Mouse (Mus musculus) embryonic facial prominence, embryonic 15.5 days (tissue): ENCODE results near the gene Tub. TPM values are rescaled to one million over a fixed set of nuclear protein-coding genes. Genes with fewer than 3 reads are reported as not detected.

Experiments used
- ATAC-seq: fragments of 200-750 bp; cut with Nextera tagmentation; 2 replicates; pipeline ENCODE4 v1.8.0; 2017; ENCODE audit warnings: low read depth, moderate TSS enrichment; ENCODE audit not compliant: insufficient number of reproducible peaks, low FRiP score, low TSS enrichment
- H3K27ac ChIP-seq: fragments of 300-500 bp; sonication (generic); replicated peaks from 2 replicates; pipeline ENCODE4 v1.5.1; 2015; ENCODE audit warnings: mild to moderate bottlenecking, inconsistent platforms
- H3K27me3 ChIP-seq: fragments of 300-500 bp; sonication (generic); 2 replicates; pipeline ENCODE4 v1.6.1; 2015; ENCODE audit warnings: inconsistent platforms
- H3K36me3 ChIP-seq: fragments of 300-500 bp; sonication (generic); 2 replicates; pipeline ENCODE4 v1.6.1; 2015; ENCODE audit warnings: mild to moderate bottlenecking, inconsistent platforms
- H3K4me1 ChIP-seq: fragments of 300-500 bp; sonication (generic); 2 replicates; pipeline ENCODE4 v1.6.1; 2015; ENCODE audit warnings: inconsistent platforms
- H3K4me2 ChIP-seq: fragments of 300-500 bp; sonication (generic); replicated peaks from 2 replicates; pipeline ENCODE4 v1.6.1; 2015; ENCODE audit warnings: mild to moderate bottlenecking, inconsistent platforms
- H3K4me3 ChIP-seq: fragments of 300-500 bp; sonication (generic); replicated peaks from 2 replicates; pipeline ENCODE4 v1.5.1; 2015; ENCODE audit warnings: mild to moderate bottlenecking, inconsistent platforms
- H3K9ac ChIP-seq: fragments of 300-500 bp; sonication (generic); 2 replicates; pipeline ENCODE4 v1.6.1; 2015; ENCODE audit warnings: inconsistent platforms
- H3K9me3 ChIP-seq: fragments of 300-500 bp; sonication (generic); replicated peaks from 2 replicates; pipeline ENCODE4 v1.6.1; 2016; ENCODE audit warnings: inconsistent platforms
- WGBS: fragments of 180-500 bp; shearing (Covaris S2); methylation state at CpG from one replicate; pipeline ENCODE4 v1.1.7; 2015; 5-methylcytosine and 5-hydroxymethylcytosine counted together
- polyA plus RNA-seq: library from polyadenylated mRNA; unstranded; fragments of >200 nt; fragmentation: Nextera tagmentation; extraction: Ambion mirVana; gene quantifications from 2 replicates; pipeline ENCODE4 v1.2.1, GENCODE M21; 2015

The Tub gene
- polyA plus RNA-seq = 4.1 and 4.2 TPM in 2 replicates

- 0 out of 2 replicates have a peak, but pooled peaks have one; percentile 39 for ATAC-seq
- Histone ChIP-seq H3K36me3 (peaks cover 5% of the 10 kb centered on the region; the same call in 1 of the 2 replicates), H3K4me3 (peak within 1 kb of the TSS; percentile 50), H3K27ac (no peak within 1 kb of the TSS), H3K4me1 (peaks cover 13% of the 10 kb centered on the region), H3K9me3 (no peaks in the 10 kb centered on the region), H3K4me2 (peak within 1 kb of the TSS; percentile 96), H3K27me3 (peaks cover 42% of the 10 kb centered on the region), H3K9ac (peak within 1 kb of the TSS; percentile 7)
- under 1% methylated on average over 44 of the region's 44 CpGs for WGBS
Measured at GRCm38 (mm10) chr7:108950312-108950761, at the start of gene Tub. Tub (plus strand) TSS chr7:108950338.

GRCm38 (mm10) chr7:108903969-108904368 is 46.2 kb upstream of the Tub start:
- 75% methylated on average over 2 of the region's 2 CpGs for WGBS

GRCm38 (mm10) chr7:108927043-108927442 is 23.1 kb upstream of the Tub start:
- 61% methylated on average over 4 of the region's 4 CpGs for WGBS
- H3K27ac ChIP-seq = no peak overlapping the region
- no peak overlapping the region for H3K9ac ChIP-seq
- no peaks in the 10 kb centered on the region for H3K36me3 ChIP-seq
- no peak overlapping the region for H3K4me3 ChIP-seq
- no peaks in the 10 kb centered on the region for H3K27me3 ChIP-seq
- no peaks in the 10 kb centered on the region for H3K9me3 ChIP-seq
- ATAC-seq = no peak
- H3K4me2 ChIP-seq = no peak overlapping the region
- no peaks in the 10 kb centered on the region for H3K4me1 ChIP-seq

More at GRCm38 (mm10) chr7:108903969-108904368, 46.2 kb upstream of the Tub start:
- Histone ChIP-seq H3K9ac (no peak overlapping the region), H3K4me2 (no peak overlapping the region), H3K9me3 (no peaks in the 10 kb centered on the region), H3K36me3 (no peaks in the 10 kb centered on the region), H3K4me3 (no peak overlapping the region), H3K4me1 (no peaks in the 10 kb centered on the region), H3K27ac (no peak overlapping the region), H3K27me3 (no peaks in the 10 kb centered on the region)
- no peak for ATAC-seq

- 64% methylated on average over 11 of the region's 11 CpGs for WGBS
- no peak for ATAC-seq
- no peaks in the 10 kb centered on the region for H3K4me1 ChIP-seq
- H3K9me3 ChIP-seq = no peaks in the 10 kb centered on the region
- H3K36me3 ChIP-seq = no peaks in the 10 kb centered on the region
- no peak overlapping the region for H3K9ac ChIP-seq
- H3K27me3 ChIP-seq = no peaks in the 10 kb centered on the region
- no peak overlapping the region for H3K27ac ChIP-seq
- no peak overlapping the region for H3K4me2 ChIP-seq
- H3K4me3 ChIP-seq = no peak overlapping the region
Measured at GRCm38 (mm10) chr7:108928280-108929188, 21.6 kb upstream of the Tub start.

- no peak within 1 kb of the TSS for H3K4me3 ChIP-seq
- ATAC-seq = no peak
- H3K27ac ChIP-seq = no peak within 1 kb of the TSS
- no peaks in the 10 kb centered on the region for H3K9me3 ChIP-seq
- H3K9ac ChIP-seq = no peak within 1 kb of the TSS
- no peaks in the 10 kb centered on the region for H3K27me3 ChIP-seq
- 0 out of 2 replicates have a peak, but pooled peaks cover under 1% of the 10 kb centered on the region for H3K4me1 ChIP-seq
- H3K36me3 ChIP-seq = no peaks in the 10 kb centered on the region
- H3K4me2 ChIP-seq = no peak within 1 kb of the TSS
- 70% methylated on average over 6 of the region's 6 CpGs for WGBS
Measured at GRCm38 (mm10) chr7:108929726-108930393, 20.3 kb upstream of the Tub start, which contains the start of gene Nlrp10. Nlrp10 (minus strand) TSS chr7:108930178.

- Histone ChIP-seq H3K4me2 (peak within 1 kb of the TSS; percentile 79), H3K4me1 (peaks cover 11% of the 10 kb centered on the region), H3K27ac (peak within 1 kb of the TSS; percentile 65), H3K36me3 (peaks cover 25% of the 10 kb centered on the region), H3K27me3 (no peaks in the 10 kb centered on the region), H3K4me3 (peak within 1 kb of the TSS; percentile 97), H3K9ac (peak within 1 kb of the TSS; percentile 90), H3K9me3 (no peaks in the 10 kb centered on the region)
- peak; percentile 97 for ATAC-seq
- 2% methylated on average over 50 of the region's 50 CpGs for WGBS
Measured at GRCm38 (mm10) chr7:108933794-108934731, 16.1 kb upstream of the Tub start, which contains the start of gene Eif3f. Eif3f (plus strand) TSS chr7:108934417.

- no peak for ATAC-seq
- Histone ChIP-seq H3K9ac (peak overlapping the region; percentile 90), H3K27me3 (no peaks in the 10 kb centered on the region), H3K4me1 (peaks cover 11% of the 10 kb centered on the region), H3K27ac (peak overlapping the region; percentile 65), H3K9me3 (no peaks in the 10 kb centered on the region), H3K4me2 (peak overlapping the region; percentile 79), H3K36me3 (peaks cover 32% of the 10 kb centered on the region), H3K4me3 (peak overlapping the region; percentile 97)
- 1% methylated on average over 8 of the region's 8 CpGs for WGBS
Measured at GRCm38 (mm10) chr7:108934836-108935235, 15.3 kb upstream of the Tub start.

- peak overlapping the region; percentile 79 for H3K4me2 ChIP-seq
- peaks cover 38% of the 10 kb centered on the region for H3K36me3 ChIP-seq
- peaks cover 11% of the 10 kb centered on the region for H3K4me1 ChIP-seq
- no peak overlapping the region; the same call in 1 of the 2 replicates for H3K9ac ChIP-seq
- no peaks in the 10 kb centered on the region for H3K27me3 ChIP-seq
- ATAC-seq = no peak
- no peak overlapping the region for H3K27ac ChIP-seq
- H3K9me3 ChIP-seq = no peaks in the 10 kb centered on the region
- 79% methylated on average over 7 of the region's 7 CpGs for WGBS
- peak overlapping the region; percentile 97 for H3K4me3 ChIP-seq
Measured at GRCm38 (mm10) chr7:108935411-108935810, 14.7 kb upstream of the Tub start.

GRCm38 (mm10) chr7:108936591-108936990 is 13.5 kb upstream of the Tub start:
- H3K36me3 ChIP-seq = peaks cover 50% of the 10 kb centered on the region
- H3K9ac ChIP-seq = no peak overlapping the region
- ATAC-seq = no peak
- no peak overlapping the region for H3K4me2 ChIP-seq
- 96% methylated on average over 4 of the region's 4 CpGs for WGBS
- no peak overlapping the region for H3K4me3 ChIP-seq
- H3K27ac ChIP-seq = no peak overlapping the region
- no peaks in the 10 kb centered on the region for H3K9me3 ChIP-seq
- peaks cover 11% of the 10 kb centered on the region for H3K4me1 ChIP-seq
- no peaks in the 10 kb centered on the region for H3K27me3 ChIP-seq

GRCm38 (mm10) chr7:108941466-108941865 is 8.7 kb upstream of the Tub start:
- Histone ChIP-seq H3K36me3 (peaks cover 75% of the 10 kb centered on the region), H3K4me1 (no peaks in the 10 kb centered on the region), H3K27ac (no peak overlapping the region), H3K9ac (no peak overlapping the region), H3K4me3 (no peak overlapping the region), H3K4me2 (no peak overlapping the region), H3K9me3 (no peaks in the 10 kb centered on the region), H3K27me3 (no peaks in the 10 kb centered on the region)
- ATAC-seq = no peak
- 89% methylated on average over 9 of the region's 9 CpGs for WGBS
